Mouse (Mus musculus) hindbrain, embryonic 12.5 days (tissue): ENCODE measurements at regions not wholly inside any gene's neighbourhood (a gene's known extent, or its start where the extent isn't known, plus 50 kb on each side); places are given as distances from the start of the nearest gene placed in this dataset.
A peak's percentile ranks its signal among the peaks of the same experiment; 100 is the strongest.
"Not testable (repeated sequence)": the region's sequence is repeated elsewhere in the genome, so short reads cannot be mapped to it uniquely, and the experiment has no call there.

ENCODE experiments used
- ATAC-seq: fragments of 200-750 bp; cut with Nextera tagmentation; 2 replicates; pipeline ENCODE4 v1.8.0; 2017; ENCODE audit warnings: moderate TSS enrichment; ENCODE audit not compliant: low FRiP score
- H3K27ac ChIP-seq: fragments of 300-500 bp; sonication (generic); 2 replicates; pipeline ENCODE4 v1.5.1; 2016; ENCODE audit warnings: mild to moderate bottlenecking
- H3K27me3 ChIP-seq: fragments of 300-500 bp; sonication (generic); 2 replicates; pipeline ENCODE4 v1.6.1; 2016; ENCODE audit warnings: mild to moderate bottlenecking
- H3K36me3 ChIP-seq: fragments of 300-500 bp; sonication (generic); 2 replicates; pipeline ENCODE4 v1.6.1; 2016; ENCODE audit warnings: mild to moderate bottlenecking
- H3K4me1 ChIP-seq: fragments of 300-500 bp; sonication (generic); 2 replicates; pipeline ENCODE4 v1.6.1; 2016
- H3K4me2 ChIP-seq: fragments of 300-500 bp; sonication (generic); replicated peaks from 2 replicates; pipeline ENCODE4 v1.6.1; 2016; ENCODE audit warnings: mild to moderate bottlenecking
- H3K4me3 ChIP-seq: fragments of 300-500 bp; sonication (generic); 2 replicates; pipeline ENCODE4 v1.5.1; 2016; ENCODE audit warnings: mild to moderate bottlenecking
- H3K9ac ChIP-seq: fragments of 300-500 bp; sonication (generic); 2 replicates; pipeline ENCODE4 v1.6.1; 2016; ENCODE audit warnings: mild to moderate bottlenecking, moderate library complexity
- H3K9me3 ChIP-seq: fragments of 300-500 bp; sonication (generic); replicated peaks from 2 replicates; pipeline ENCODE4 v1.6.1; 2016; ENCODE audit warnings: mild to moderate bottlenecking
- WGBS: fragments of 180-500 bp; shearing (Covaris S2); methylation state at CpG from one replicate; pipeline ENCODE4 v1.1.7; 2016; 5-methylcytosine and 5-hydroxymethylcytosine counted together

DNA sequence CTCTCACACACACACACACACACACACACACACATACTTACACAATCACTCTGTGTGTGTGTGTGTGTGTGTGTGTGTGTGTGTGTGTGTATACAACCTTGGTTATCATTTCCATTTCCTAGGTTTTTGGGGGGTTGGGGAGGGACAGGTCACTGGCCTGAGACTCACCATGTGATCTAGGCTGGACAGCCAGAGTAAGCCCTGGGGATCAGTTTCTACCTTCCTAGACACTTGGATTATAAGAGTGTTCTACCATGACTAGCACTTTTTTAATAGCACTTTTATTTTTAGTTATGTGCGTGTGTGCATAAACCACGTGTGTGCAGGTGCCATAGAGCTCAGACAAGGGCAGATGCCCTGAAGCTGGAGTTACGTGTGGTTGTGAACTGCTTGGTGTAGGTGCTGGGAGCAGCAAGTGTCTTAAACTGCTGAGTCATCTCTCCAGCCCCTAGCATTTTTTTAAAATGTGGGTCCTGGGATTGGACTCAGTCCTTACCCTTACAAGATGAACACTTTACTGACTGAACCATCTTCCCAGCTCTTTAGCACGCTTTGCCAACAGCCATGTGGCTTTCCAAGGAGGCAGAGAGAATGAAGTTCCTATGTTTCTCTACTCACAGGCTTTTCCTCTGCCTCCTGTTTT lies 105.1 kb upstream of the Syt13 start:
- Histone ChIP-seq H3K27me3 (no peaks in the 10 kb centered on the region; the same call in none of the 2 replicates), H3K36me3 (no peaks in the 10 kb centered on the region), H3K4me1 (peaks cover 37% of the 10 kb centered on the region), H3K4me2 (no peak overlapping the region), H3K4me3 (no peak overlapping the region), H3K27ac (no peak overlapping the region), H3K9ac (0 out of 2 replicates have a peak overlapping the region, but pooled peaks have one; percentile 23), H3K9me3 (no peaks in the 10 kb centered on the region)
- ATAC-seq, result no peak
- WGBS, result 77% methylated on average over 4 of the region's 4 CpGs

DNA sequence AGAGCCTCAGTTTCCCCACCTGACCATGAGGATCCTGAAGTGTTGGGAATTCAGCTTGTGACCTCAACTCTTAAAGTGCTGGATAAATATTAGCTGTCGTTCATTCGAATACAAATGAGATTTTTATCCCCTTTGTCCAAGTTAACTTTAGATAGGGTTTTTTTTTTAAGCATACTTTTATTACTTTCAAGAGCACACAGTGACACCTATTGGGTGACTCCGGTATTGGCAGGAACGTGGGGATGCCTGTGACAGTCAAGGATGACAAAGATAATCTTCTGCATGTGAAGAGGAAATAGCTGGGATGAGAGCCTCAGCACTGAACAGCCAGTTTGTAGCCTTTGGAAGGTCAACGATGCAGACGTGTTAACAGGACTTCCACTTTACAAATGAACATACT lies 103.9 kb upstream of the Syt13 start:
- not testable (repeated sequence) for H3K27ac ChIP-seq

DNA sequence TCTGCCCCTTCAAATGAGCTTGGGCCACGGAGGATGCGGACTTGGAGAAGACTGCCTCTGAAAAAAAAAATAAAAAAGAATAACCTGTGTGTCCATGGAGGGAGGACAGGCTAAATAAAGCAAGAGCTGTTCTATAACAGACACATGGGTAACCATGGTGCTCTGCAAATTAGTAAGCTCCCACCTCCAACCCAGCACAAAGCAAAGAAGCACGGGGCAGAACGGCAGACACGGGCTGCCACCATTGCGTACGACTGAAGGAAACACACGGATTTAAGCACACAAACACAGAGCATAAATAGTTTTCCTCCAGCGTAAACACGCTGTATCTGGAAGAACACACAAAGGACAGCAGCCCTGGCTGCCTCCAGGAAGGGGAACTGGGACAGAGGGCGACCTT lies 101.9 kb upstream of the Syt13 start:
- Histone ChIP-seq H3K27me3 (no peaks in the 10 kb centered on the region; the same call in none of the 2 replicates), H3K9ac (no peak overlapping the region), H3K4me1 (peaks cover 15% of the 10 kb centered on the region), H3K27ac (no peak overlapping the region), H3K4me2 (no peak overlapping the region), H3K9me3 (no peaks in the 10 kb centered on the region), H3K36me3 (no peaks in the 10 kb centered on the region), H3K4me3 (no peak overlapping the region)
- 77% methylated on average over 11 of the region's 11 CpGs for WGBS
- ATAC-seq, result no peak

More for the DNA sequence above, 103.9 kb upstream of the Syt13 start:
- H3K4me1 ChIP-seq, result peaks cover 35% of the 10 kb centered on the region
- H3K27me3 ChIP-seq, H3K4me3 ChIP-seq, H3K36me3 ChIP-seq, H3K9me3 ChIP-seq, H3K9ac ChIP-seq, ATAC-seq, H3K4me2 ChIP-seq: not testable (repeated sequence)
- WGBS, result 11% methylated on average over 6 of the region's 6 CpGs

DNA sequence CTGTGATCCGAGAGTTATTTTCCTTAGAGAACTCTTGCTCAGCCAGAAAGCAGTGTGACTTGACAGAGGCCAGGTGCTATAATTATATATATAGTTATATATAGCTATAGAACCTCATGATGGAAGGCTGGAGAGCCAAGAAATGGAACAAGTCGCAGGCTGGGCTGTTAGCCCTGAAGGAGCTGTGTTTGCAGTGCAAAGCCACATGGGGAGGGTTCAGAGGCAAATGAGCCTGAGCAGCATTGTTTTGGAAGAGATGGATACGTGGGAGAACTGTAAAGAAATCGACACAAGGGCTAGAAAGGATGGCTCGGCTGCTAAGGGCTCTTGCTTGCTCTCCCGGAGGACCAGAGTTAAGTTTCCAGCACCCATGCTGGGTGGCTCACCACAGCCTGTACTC lies 95.3 kb upstream of the Syt13 start:
- no peak overlapping the region for H3K4me3 ChIP-seq
- 0 out of 2 replicates have a peak, but pooled peaks cover 2% of the 10 kb centered on the region for H3K4me1 ChIP-seq
- 65% methylated on average over 6 of the region's 6 CpGs for WGBS
- no peak overlapping the region for H3K9ac ChIP-seq
- ATAC-seq, result no peak
- H3K27ac ChIP-seq, result no peak overlapping the region
- H3K4me2 ChIP-seq, result no peak overlapping the region
- H3K9me3 ChIP-seq, result no peaks in the 10 kb centered on the region
- H3K36me3 ChIP-seq, result no peaks in the 10 kb centered on the region
- H3K27me3 ChIP-seq, result no peaks in the 10 kb centered on the region

GRCm38 (mm10) chr2:92824325-92824724 lies 90.6 kb upstream of the Syt13 start:
- H3K27ac ChIP-seq, result no peak overlapping the region
- no peak overlapping the region for H3K9ac ChIP-seq
- H3K27me3 ChIP-seq, result no peaks in the 10 kb centered on the region; the same call in 1 of the 2 replicates
- H3K4me1 ChIP-seq, result peaks cover 14% of the 10 kb centered on the region
- no peak overlapping the region for H3K4me3 ChIP-seq
- no peaks in the 10 kb centered on the region for H3K9me3 ChIP-seq
- no peaks in the 10 kb centered on the region for H3K36me3 ChIP-seq
- WGBS, result 85% methylated on average over 1 of the region's 1 CpGs
- ATAC-seq, result no peak
- H3K4me2 ChIP-seq, result no peak overlapping the region

GRCm38 (mm10) chr2:92825395-92825794 lies 89.5 kb upstream of the Syt13 start:
- H3K27me3 ChIP-seq, result no peaks in the 10 kb centered on the region; the same call in 1 of the 2 replicates
- ATAC-seq, result 0 out of 2 replicates have a peak, but pooled peaks have one; percentile 41
- no peak overlapping the region for H3K4me3 ChIP-seq
- no peak overlapping the region for H3K9ac ChIP-seq
- peaks cover 21% of the 10 kb centered on the region for H3K4me1 ChIP-seq
- WGBS, result 27% methylated on average over 6 of the region's 6 CpGs
- no peaks in the 10 kb centered on the region for H3K9me3 ChIP-seq
- H3K4me2 ChIP-seq, result no peak overlapping the region
- H3K36me3 ChIP-seq, result no peaks in the 10 kb centered on the region
- no peak overlapping the region for H3K27ac ChIP-seq

- peaks cover 20% of the 10 kb centered on the region for H3K4me1 ChIP-seq
- H3K9me3 ChIP-seq, result no peaks in the 10 kb centered on the region
- no peak overlapping the region for H3K4me3 ChIP-seq
- H3K9ac ChIP-seq, result no peak overlapping the region
- no peaks in the 10 kb centered on the region; the same call in 1 of the 2 replicates for H3K27me3 ChIP-seq
- ATAC-seq, result no peak
- H3K36me3 ChIP-seq, result no peaks in the 10 kb centered on the region
- H3K4me2 ChIP-seq, result no peak overlapping the region
- H3K27ac ChIP-seq, result no peak overlapping the region
- WGBS, result 88% methylated on average over 2 of the region's 2 CpGs
Observed at GRCm38 (mm10) chr2:92830134-92830533, 84.8 kb upstream of the Syt13 start.

DNA sequence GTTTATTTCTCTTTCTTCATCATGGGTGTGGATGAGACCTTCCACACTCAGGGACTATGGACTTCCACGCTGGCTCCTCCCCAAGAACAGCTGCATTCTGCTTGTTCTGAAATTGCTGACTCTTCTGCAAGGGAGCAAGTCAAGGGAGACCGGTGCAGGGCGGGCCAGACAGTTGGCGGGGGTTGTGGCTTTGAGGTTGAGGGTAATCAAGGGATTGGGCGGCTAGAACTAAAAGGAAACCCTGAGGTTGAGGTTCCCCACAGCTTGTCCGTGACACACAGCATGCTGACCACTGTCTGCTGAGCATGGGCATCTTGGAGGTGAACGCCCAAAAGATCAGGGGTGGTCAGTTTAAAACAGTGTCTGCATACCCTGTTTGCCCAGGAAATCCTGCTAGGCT lies 83.1 kb upstream of the Syt13 start:
- no peak overlapping the region for H3K4me2 ChIP-seq
- H3K36me3 ChIP-seq, result no peaks in the 10 kb centered on the region
- H3K4me1 ChIP-seq, result peaks cover 12% of the 10 kb centered on the region
- ATAC-seq, result no peak
- H3K27me3 ChIP-seq, result no peaks in the 10 kb centered on the region
- H3K4me3 ChIP-seq, result no peak overlapping the region
- H3K9me3 ChIP-seq, result no peaks in the 10 kb centered on the region
- WGBS, result 76% methylated on average over 7 of the region's 7 CpGs
- no peak overlapping the region for H3K9ac ChIP-seq
- H3K27ac ChIP-seq, result no peak overlapping the region

DNA sequence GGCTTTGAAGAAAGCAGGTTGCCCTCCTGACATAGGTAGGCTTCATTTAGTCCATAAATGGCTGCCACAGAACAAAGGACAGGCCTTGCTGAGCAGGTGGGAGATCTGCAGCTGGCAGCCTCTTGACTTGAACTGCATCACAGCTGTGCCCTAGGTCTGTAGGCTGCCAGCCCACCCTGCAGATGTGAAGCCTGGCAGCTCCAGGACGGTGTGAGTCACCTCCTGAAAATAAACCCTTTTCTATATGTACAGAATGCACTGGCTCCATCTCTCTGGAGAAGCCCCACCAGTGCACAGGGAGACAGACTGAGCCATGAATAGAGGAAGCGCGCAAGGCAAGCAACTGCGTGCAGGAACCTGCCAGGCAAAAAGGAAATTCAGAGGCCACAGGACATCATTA lies 78.7 kb upstream of the Syt13 start:
- 78% methylated on average over 4 of the region's 4 CpGs for WGBS
- H3K4me1 ChIP-seq, result peaks cover 6% of the 10 kb centered on the region; the same call in 1 of the 2 replicates
- no peak overlapping the region for H3K27ac ChIP-seq

DNA sequence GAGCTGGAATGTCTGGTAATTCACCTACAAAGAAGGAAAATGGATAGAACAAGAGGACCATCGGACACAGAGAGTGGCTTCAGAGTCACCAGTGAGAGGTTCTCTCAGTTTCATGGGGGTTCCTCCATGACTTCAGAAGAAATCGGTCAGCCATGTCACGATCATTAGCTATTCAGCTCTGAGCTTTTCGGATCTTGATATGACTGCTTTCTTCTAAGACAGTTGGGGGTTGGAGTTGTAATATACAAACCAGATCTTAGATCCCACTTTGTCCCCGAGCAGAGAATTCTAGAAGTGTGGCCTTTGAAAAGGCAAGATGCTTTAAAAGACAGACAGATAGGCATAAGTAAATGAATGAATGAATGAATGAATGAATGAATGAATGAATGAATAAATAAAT lies 76.9 kb upstream of the Syt13 start:
- whole genome bisulfite sequencing, result 85% methylated on average over 5 of the region's 5 CpGs
- Histone ChIP-seq H3K4me3 (no peak overlapping the region), H3K36me3 (no peaks in the 10 kb centered on the region), H3K9ac (no peak overlapping the region), H3K4me2 (no peak overlapping the region), H3K27ac (no peak overlapping the region), H3K27me3 (peaks cover 11% of the 10 kb centered on the region; the same call in 1 of the 2 replicates), H3K9me3 (no peaks in the 10 kb centered on the region), H3K4me1 (peaks cover 6% of the 10 kb centered on the region; the same call in 1 of the 2 replicates)
- ATAC-seq, result no peak

More for the DNA sequence above, 78.7 kb upstream of the Syt13 start:
- no peaks in the 10 kb centered on the region for H3K36me3 ChIP-seq
- H3K4me2 ChIP-seq, result no peak overlapping the region
- no peak overlapping the region for H3K9ac ChIP-seq
- no peak for ATAC-seq
- H3K4me3 ChIP-seq, result no peak overlapping the region
- peaks cover 2% of the 10 kb centered on the region; the same call in 1 of the 2 replicates for H3K27me3 ChIP-seq
- H3K9me3 ChIP-seq, result no peaks in the 10 kb centered on the region

GRCm38 (mm10) chr2:92840009-92840408 lies 74.9 kb upstream of the Syt13 start:
- Histone ChIP-seq H3K4me1 (peaks cover 9% of the 10 kb centered on the region), H3K36me3 (no peaks in the 10 kb centered on the region), H3K27me3 (peaks cover 18% of the 10 kb centered on the region; the same call in 1 of the 2 replicates), H3K4me2 (no peak overlapping the region), H3K9ac (no peak overlapping the region), H3K27ac (no peak overlapping the region), H3K9me3 (no peaks in the 10 kb centered on the region), H3K4me3 (no peak overlapping the region)
- no peak; the same call in 1 of the 2 replicates for ATAC-seq
- 27% methylated on average over 4 of the region's 4 CpGs for WGBS

- no peaks in the 10 kb centered on the region for H3K9me3 ChIP-seq
- H3K27me3 ChIP-seq, result peaks cover 20% of the 10 kb centered on the region; the same call in 1 of the 2 replicates
- peaks cover 18% of the 10 kb centered on the region for H3K4me1 ChIP-seq
- no peak overlapping the region for H3K4me2 ChIP-seq
- 46% methylated on average over 3 of the region's 3 CpGs for WGBS
- H3K36me3 ChIP-seq, result no peaks in the 10 kb centered on the region
- no peak overlapping the region for H3K4me3 ChIP-seq
- no peak overlapping the region for H3K27ac ChIP-seq
- H3K9ac ChIP-seq, result no peak overlapping the region
- no peak for ATAC-seq
Observed at GRCm38 (mm10) chr2:92841626-92842025, 73.3 kb upstream of the Syt13 start.
